Mouse (Mus musculus) neutrophil, adult 5-6 weeks (primary cell): ENCODE measurements at regions not wholly inside any gene's neighbourhood (a gene's known extent, or its start where the extent isn't known, plus 50 kb on each side); places are given as distances from the start of the nearest gene placed in this dataset.
"Not testable (repeated sequence)": the region's sequence is repeated elsewhere in the genome, so short reads cannot be mapped to it uniquely, and the experiment has no call there.

ENCODE experiments used
- ATAC-seq: fragments of 151-379, 151-347 bp; 2 replicates; pipeline ENCODE4 v1.8.0; 2017; ENCODE audit warnings: mild to moderate bottlenecking, moderate TSS enrichment; ENCODE audit not compliant: insufficient number of reproducible peaks, poor library complexity, low FRiP score, severe bottlenecking; ENCODE audit errors: extremely low read depth

GRCm38 (mm10) chr2:57185151-57185550, 52.3 kb upstream of the Gpd2 start:
- no peak for ATAC-seq

DNA sequence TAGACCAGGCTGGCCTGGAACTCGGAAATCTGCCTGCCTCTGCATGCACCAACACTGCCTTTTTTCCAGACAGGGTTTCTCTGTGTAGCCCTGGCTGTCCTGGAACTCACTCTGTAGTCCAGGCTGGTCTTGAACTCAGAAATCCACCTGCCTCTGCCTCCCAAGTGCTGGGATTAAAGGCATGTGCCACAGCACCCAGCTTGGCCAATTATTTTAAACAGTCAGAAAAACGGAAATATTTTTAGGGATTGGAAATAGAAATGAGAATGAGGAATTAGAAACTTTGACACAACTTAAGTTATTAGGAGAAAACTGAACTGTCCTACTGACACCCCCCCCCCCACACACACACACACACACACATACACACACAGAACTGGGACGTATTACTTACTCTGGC, 54.3 kb upstream of the Gpd2 start:
- not testable (repeated sequence) for ATAC-seq

DNA sequence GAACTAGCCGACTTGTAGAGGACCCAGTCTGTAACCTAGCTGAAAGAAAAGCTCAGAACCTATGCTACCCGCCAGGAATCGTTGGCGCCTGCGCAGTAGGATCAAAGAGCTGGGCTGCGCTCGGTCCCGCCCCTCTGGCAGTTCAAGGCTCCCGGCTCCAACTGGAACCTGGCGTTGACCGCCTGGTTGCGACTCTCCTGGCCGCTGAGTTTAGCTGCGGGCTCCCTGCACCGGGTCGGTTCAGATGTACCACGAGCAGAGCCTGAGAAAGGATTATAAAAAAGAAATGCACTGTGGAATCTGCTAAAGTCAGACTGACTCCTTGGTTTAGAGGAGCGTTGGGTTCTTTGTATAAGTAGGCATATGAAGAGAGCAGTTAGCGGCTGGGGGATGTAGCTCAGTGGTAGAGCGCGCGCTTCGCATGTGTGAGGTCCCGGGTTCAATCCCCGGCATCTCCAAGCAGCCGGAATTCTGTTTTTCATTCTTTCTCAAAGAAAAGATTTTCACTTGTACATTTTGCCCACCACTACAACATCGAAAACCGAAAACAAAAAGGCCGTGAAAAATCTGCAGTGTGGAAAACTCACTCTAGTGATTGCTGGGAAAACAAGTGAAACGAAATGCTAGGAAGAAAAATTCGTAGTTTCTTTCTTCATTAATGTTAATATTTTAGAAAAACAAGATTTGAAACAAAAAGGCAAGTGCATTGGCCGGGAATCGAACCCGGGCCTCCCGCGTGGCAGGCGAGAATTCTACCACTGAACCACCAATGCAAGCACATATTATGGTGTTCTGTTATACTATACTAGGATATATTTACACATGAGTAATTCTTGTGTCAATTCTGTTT, 55.5 kb upstream of the Gpd2 start:
- ATAC-seq = peak; percentile 87

GRCm38 (mm10) chr2:57181350-57181691, 56.1 kb upstream of the Gpd2 start:
- ATAC-seq = no peak

- no peak for ATAC-seq
Measured at GRCm38 (mm10) chr2:57178056-57178455, 54.3 kb upstream of the Nr4a2 start.

- peak; percentile 56; the same call in 1 of the 2 replicates for ATAC-seq
Measured at GRCm38 (mm10) chr2:57176547-57176946, 52.7 kb upstream of the Nr4a2 start.

- no peak for ATAC-seq
Measured at GRCm38 (mm10) chr2:57175219-57175618, 51.4 kb upstream of the Nr4a2 start.
